Mouse (Mus musculus) thymus, postnatal 0 days (tissue): ENCODE results near the gene Elmo1. TPM values are rescaled to one million over a fixed set of nuclear protein-coding genes. Genes with fewer than 3 reads are reported as not detected.

Experiments
- DNase-seq: peaks from one replicate; pipeline ENCODE4 v3.0.0-alpha.2; 2015; ENCODE audit warnings: low spot score
- polyA plus RNA-seq: library from polyadenylated mRNA; unstranded; fragments of >200 nt; fragmentation: Nextera tagmentation; extraction: Ambion mirVana; gene quantifications from 2 replicates; pipeline ENCODE4 v1.2.1, GENCODE M21; 2015

Gene Elmo1
- polyA plus RNA-seq, 1 experiment from 2014 or later = 32.3 TPM

DNA sequence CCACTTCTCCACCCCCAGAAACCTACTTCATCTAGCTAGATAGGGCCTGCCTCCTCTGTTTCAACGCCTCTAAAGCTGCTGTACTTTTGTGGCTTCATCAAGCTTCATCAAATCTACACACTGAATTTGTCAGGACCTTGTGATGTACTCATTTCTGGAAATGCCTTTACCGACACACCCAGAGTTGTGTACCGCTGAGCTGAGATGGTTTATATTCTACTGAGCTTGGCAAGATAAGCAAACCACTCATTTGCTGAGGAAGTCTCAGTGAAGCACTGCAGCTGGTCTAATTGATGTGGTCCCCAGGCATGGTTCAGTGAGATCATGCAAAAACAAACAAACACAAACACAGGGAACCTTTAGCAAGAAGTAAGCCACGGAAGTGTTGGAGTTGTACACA, 281.9 kb downstream of the Elmo1 start:
- DNase-seq = peak; percentile 3

GRCm38 (mm10) chr13:20378869-20379268, 288.5 kb downstream of the Elmo1 start:
- no peak for DNase-seq

- DNase-seq = no peak
Measured at GRCm38 (mm10) chr13:20383875-20384274, 293.5 kb downstream of the Elmo1 start.

DNA sequence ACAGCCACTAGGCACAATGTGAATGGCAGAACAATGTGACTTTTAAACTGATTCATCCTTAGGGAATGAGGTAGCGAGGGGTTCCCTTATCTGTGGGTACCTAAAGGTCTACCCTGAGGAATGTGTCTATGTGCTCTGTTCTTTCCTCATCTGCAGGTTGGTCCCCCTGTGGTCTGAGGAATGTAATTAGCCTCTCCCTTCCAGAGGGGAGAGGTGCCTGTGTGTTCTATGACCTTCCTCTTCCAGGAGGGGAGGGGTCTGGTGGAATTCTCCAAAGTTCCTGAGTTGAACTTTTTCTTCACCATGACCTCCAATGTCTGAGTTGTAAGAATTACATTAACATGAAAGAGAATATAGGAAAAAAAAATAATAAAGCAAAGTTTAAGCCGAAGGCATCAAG, 294.4 kb downstream of the Elmo1 start:
- DNase-seq = no peak

GRCm38 (mm10) chr13:20385423-20385822, 295.0 kb downstream of the Elmo1 start:
- no peak for DNase-seq

GRCm38 (mm10) chr13:20386462-20387141, 296.2 kb downstream of the Elmo1 start:
- no peak for DNase-seq

DNA sequence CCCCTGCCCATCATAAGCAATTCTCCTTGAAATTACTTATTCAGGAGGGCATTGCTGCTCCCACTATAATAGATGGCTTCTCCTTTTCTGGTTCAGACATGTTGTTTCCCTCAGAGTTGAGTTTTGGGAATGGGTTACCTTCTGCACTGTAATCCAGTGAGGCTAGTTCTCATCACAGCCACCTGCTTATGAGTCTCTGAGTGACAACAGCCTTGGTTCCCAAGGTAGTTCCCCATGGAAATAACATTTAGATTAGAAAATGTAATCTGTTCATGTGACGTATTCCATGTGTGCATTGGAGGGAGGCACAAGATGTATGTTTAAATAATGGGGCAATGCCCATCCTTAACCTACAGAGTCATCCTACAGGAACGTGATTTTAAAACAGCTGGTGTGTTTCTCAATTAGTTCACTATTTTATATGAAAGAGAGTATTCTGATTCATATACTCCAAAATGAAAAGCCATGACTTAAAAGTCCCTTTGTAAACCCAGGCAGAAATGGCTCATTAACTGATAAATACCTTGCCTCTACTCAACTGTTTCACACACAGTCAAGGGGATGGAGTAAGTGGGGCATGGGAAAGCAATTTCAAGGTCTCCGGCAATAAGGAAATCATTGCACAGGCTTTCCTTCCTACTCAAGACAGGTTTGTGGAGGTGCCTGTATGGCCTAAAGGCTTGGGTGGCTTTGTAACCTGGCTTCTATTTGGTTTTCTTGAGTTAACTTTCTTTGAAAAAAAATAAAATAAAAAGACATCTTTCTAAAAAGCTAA, 302.6 kb downstream of the Elmo1 start:
- DNase-seq = no peak

- no peak for DNase-seq
Measured at GRCm38 (mm10) chr13:20397744-20398143, 307.3 kb downstream of the Elmo1 start.

GRCm38 (mm10) chr13:20398311-20398710, 307.9 kb downstream of the Elmo1 start:
- no peak for DNase-seq

- no peak for DNase-seq
Measured at GRCm38 (mm10) chr13:20404530-20404929, 314.1 kb downstream of the Elmo1 start.

DNA sequence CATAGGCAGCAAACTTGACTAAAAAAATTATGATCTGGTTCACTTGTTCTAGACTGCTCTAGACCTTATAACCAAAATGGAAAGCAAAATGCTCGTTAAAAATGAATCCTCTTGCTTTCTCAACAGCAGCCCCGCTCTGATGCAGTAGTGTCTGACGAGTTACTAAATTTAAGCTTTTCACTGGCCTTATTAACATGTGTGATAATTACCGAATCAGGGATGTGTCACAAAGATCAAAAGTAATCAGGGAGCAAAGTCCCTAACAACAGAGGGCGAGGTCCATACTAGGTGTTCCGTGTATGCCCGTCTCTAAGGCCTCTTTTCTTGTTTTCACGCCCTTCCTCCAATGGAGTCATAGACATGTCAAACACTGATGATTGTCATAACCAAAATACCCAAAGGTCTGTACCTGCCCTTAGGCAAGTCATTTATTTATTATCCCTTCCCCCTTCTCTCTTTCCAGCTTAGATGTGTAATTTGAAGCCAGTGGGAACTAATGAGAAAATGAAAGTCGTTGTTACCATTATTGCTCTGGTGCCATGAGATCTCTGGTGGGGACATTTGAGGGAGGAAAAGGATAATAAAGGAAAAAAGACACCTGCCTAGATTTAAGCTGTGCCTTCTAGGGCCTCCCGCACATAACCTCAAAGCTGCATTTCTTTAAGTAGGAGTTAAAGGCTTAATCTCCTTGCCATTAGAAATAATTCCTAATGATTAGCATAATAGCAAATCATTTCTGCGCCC, 316.2 kb downstream of the Elmo1 start:
- DNase-seq = no peak

- no peak for DNase-seq
Measured at GRCm38 (mm10) chr13:20410306-20411101, 320.1 kb downstream of the Elmo1 start.

DNA sequence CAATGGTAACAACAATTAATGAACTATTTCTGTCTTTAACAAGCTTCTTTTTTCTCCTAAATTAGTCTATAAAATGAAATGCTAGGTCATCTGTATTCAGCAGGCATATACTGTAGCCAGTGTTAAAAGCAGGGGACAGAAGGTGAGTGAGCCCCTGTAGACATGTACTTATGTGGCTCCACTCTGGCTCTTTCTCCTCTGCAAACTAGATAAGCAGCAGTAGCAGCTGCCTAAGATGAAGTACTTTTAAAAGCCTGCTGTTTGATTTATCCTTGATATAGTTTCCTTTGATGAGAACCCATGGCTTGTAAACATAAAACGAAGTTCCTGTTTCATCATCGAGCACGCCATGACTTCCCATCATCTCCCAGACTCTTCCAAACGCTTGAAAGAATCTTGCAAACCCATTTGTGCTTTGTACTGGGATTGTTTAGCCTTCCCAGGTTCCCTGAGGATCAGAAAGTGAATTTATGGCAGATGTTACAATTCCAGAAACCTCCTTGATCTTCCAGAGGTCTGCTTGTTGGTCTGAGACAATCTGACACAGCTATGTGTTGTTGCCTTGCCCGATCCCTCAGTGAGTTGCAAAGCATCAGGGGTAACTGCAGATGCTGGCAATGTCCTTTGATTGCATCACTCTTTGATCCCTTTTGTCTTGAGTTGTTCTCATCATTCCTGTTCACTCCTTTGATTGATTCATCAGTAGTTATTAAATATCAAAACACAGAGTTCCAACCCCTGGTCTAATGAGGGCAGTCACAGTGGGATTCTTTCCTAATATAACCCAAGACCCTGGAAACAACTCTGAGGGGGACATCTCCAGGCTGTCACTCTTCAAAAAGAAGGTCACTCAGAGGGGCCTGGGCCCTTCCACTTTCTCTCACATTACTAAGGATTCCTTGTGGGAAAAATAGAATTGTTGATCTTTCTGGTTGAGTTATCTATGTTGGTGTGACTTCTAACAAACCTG, 326.6 kb downstream of the Elmo1 start:
- DNase-seq = no peak

DNA sequence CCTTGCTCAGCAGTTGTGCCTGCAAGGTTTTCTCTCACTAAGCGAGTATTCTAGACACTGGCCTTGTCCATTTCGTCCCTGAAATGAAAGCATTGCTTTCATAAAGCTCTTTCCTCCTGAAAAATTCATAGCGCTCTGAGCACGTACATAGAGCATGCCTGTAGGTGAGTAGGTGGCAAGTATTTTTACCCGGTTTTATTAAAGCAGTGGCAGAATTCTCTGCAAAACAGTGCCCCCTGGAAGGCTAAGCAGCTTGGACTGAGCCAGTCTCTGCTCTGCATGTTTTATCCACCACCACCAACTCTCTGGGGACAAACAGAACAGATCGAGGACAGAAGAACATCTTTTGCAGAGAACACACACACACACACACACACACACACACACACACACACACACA, 340.6 kb downstream of the Elmo1 start:
- DNase-seq = no peak

DNA sequence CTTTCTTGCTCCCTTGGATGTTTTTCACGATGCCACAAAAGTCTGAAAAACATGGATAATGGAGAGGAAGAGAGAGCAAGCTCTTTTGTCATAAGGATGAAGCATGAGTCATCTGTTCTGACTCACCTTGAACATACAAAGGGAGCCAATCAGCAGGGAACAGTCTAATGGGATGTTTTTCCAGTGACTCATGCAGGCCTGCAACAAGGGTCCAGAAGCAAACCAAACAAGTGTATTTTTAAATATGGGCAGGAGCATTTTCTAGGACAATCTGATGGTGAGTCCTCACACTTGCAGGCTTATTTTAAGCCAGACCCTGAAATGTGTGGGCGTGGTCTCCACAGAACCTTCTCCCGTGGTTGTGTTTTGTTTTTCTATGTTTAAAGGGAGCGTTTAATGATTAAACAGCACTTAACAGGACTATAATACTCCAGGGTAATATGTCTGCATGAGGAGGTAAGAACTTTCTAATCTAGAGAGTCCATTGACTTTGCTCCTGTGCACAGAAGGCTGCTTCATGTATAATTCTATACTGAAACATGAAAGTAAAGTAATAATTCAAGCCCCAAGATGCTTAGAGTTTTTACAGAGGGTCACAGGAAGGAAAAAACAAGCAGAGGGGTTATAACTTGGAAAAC, 342.9 kb downstream of the Elmo1 start:
- DNase-seq = no peak

DNA sequence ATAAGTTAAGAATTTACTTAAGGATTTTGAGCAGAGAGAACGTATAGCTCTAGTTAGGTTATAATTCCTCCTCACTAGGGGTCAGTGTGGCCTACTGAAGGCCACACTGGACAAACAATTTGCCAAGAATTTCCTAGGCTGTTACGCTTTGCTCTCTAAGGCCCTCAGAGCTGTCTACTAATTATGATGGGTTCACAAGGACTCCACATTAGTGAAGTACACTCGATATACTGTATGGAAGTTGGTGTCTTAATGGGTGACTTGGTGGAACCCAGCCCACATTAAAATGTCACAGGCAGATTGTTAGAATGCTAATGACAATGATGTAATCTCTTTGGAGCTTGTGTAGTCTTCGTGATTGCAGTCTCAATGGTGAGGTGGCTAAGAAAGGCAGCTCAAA, 343.7 kb downstream of the Elmo1 start:
- DNase-seq = no peak

DNA sequence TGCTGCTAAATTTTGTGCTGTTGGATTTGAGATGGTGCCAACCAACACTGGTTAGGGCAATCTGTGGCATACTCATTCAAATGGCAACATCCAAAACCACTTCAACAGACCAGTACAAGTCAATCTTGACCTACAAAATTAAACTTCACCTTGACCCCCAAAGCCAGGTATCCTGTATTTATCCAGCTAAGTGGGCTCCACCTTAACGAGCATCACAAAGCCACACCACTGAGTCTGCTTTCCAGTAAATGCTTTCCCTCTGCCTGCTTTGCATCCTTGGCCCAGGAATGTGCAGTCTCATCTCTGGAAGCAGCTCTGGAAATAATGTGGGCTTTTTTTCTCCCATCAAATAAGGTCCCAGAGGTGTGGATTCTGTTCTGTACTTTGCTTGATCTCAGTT, 349.1 kb downstream of the Elmo1 start:
- DNase-seq = no peak

GRCm38 (mm10) chr13:20450831-20451353, 360.5 kb downstream of the Elmo1 start:
- no peak for DNase-seq

DNA sequence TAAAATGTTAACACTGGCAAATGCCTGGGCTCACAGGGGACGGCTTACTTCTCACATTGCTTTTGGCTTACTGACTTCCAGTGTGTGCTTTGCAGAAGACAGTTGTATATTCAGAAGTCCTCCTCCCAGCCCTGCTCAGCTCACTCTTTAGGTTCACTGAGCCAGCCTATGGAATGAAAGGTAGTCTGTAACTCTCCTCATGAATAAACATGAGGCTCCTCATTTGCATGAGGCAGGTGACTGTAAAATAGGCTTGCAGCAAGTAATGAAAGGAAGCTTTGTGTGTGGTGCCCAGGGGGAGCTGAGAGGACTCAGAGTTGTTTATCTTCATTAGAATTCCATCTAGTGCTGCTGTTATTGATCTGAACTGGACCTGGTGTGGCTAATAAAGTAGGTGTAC, 364.0 kb downstream of the Elmo1 start:
- no peak for DNase-seq
